8 mouse cellular contexts compared by ENCODE assay signal in genomic region chr10:26890269-26890955, GRCm38 (mm10).
DNase-seq lines count a peak whose midpoint lies in the region; ATAC-seq and TF ChIP-seq lines count a peak whose summit lies in the region.

No protein-coding gene starts in this region.

- TF ChIP-seq CTCF in CH12.LX (conservative IDR thresholded peaks at IDR 0.05 in 1 of 2, IDR thresholded peaks at IDR 0.05 in 1 of 2; ENCODE audit: low read depth in 2 of 2, low read length in 2 of 2), result peak; percentile 72 to 96
- TF ChIP-seq CTCF in kidney, postnatal 0 days (IDR thresholded peaks at IDR 0.05; ENCODE audit: low read depth), result peak; percentile 92
- TF ChIP-seq CTCF in lung, adult 2 months (IDR thresholded peaks at IDR 0.05; ENCODE audit: insufficient read depth, low read length), result peak; percentile 69

- peak; percentile 97 for TF ChIP-seq RAD21 in CH12.LX (IDR thresholded peaks at IDR 0.05; ENCODE audit: low read depth, low read length)

- peak; percentile 56; the same call in 1 of the 2 replicates for ATAC-seq in embryonic facial prominence, embryonic 13.5 days (ENCODE audit: insufficient number of reproducible peaks, insufficient read depth, low FRiP score, low TSS enrichment, low read depth)
- ATAC-seq in heart, embryonic 16.5 days (replicated peaks; ENCODE audit: extremely low read depth, insufficient read depth, low FRiP score), result peak; percentile 45; the same call in 1 of the 2 replicates
- peak; percentile 66; the same call in 1 of the 2 replicates for ATAC-seq in kidney, postnatal 0 days (replicated peaks; ENCODE audit: low FRiP score, low read depth)
- peak; percentile 93 for ATAC-seq in neutrophil, adult 5-6 weeks (ENCODE audit: extremely low read depth, insufficient number of reproducible peaks, low FRiP score, poor library complexity, severe bottlenecking)

- no peaks in the 10 kb centered on the region for H3K79me2 ChIP-seq in CH12.LX (replicated peaks; ENCODE audit: control insufficient read depth, extremely low read depth, insufficient read depth, poor library complexity, severe bottlenecking)

- in situ Hi-C loops in CH12.LX (cut with MboI; ENCODE audit: low pct_ligation_motif_present, low pct_unique_long_range_greater_than_20kb, low sequenced_read_pairs), result loop anchor here (10.0 to 25.0 kb wide), 3 partner anchors 176 to 528 kb away; no protein-coding TSS in a partner anchor

- no peak for TF ChIP-seq POLR2A in CH12.LX (IDR thresholded peaks at IDR 0.05; ENCODE audit: low read depth, low read length)
- no peak for TF ChIP-seq POLR2A in lung, adult 2 months (IDR thresholded peaks at IDR 0.05; ENCODE audit: borderline replicate concordance, extremely low read depth, low read depth, low read length)

- H3K4me1 ChIP-seq in CH12.LX (ENCODE audit: control insufficient read depth in 1 of 2, insufficient read depth in 2 of 2), result peaks cover 2 to 4% of the 10 kb centered on the region in 2 experiments; a peak in 3 of 4 replicates
- no peaks in the 10 kb centered on the region for H3K4me1 ChIP-seq in embryonic facial prominence, embryonic 13.5 days
- no peaks in the 10 kb centered on the region for H3K4me1 ChIP-seq in heart, embryonic 16.5 days (ENCODE audit: control insufficient read depth, insufficient read depth, low read length)
- no peaks in the 10 kb centered on the region for H3K4me1 ChIP-seq in kidney, postnatal 0 days (replicated peaks; ENCODE audit: insufficient read depth, low read length)
- H3K4me1 ChIP-seq in lung, adult 2 months (ENCODE audit: control insufficient read depth, insufficient read depth, low read length), result no peaks in the 10 kb centered on the region

- TF ChIP-seq EP300 in CH12.LX (IDR thresholded peaks at IDR 0.05; ENCODE audit: low read length), result no peak

- H3K36me3 ChIP-seq in CH12.LX (replicated peaks in 1 of 2; ENCODE audit: control insufficient read depth in 1 of 2, insufficient read depth in 1 of 2, low read length in 1 of 2), result no peaks in the 10 kb centered on the region
- H3K36me3 ChIP-seq in embryonic facial prominence, embryonic 13.5 days, result no peaks in the 10 kb centered on the region
- H3K36me3 ChIP-seq in heart, embryonic 16.5 days (ENCODE audit: control insufficient read depth, insufficient read depth), result peaks cover 6% of the 10 kb centered on the region
- H3K36me3 ChIP-seq in kidney, postnatal 0 days (ENCODE audit: insufficient read depth, low read length), result 0 out of 2 replicates have a peak, but pooled peaks cover 6% of the 10 kb centered on the region

- no peaks in the 10 kb centered on the region for H3K9me3 ChIP-seq in CH12.LX (replicated peaks; ENCODE audit: low read length)
- H3K9me3 ChIP-seq in embryonic facial prominence, embryonic 13.5 days, result no peaks in the 10 kb centered on the region
- no peaks in the 10 kb centered on the region for H3K9me3 ChIP-seq in heart, embryonic 16.5 days (replicated peaks; ENCODE audit: control insufficient read depth, low read length)
- H3K9me3 ChIP-seq in kidney, postnatal 0 days (replicated peaks; ENCODE audit: low read length), result no peaks in the 10 kb centered on the region

- peak overlapping the region in 1 of 3 experiments; percentile 29 for H3K4me3 ChIP-seq in CH12.LX (replicated peaks in 1 of 3; ENCODE audit: low read depth in 2 of 3, low read length in 2 of 3, poor library complexity in 1 of 3)
- H3K4me3 ChIP-seq in embryonic facial prominence, embryonic 13.5 days, result no peak overlapping the region
- H3K4me3 ChIP-seq in heart, embryonic 16.5 days (ENCODE audit: low read length), result no peak overlapping the region
- no peak overlapping the region for H3K4me3 ChIP-seq in kidney, postnatal 0 days (replicated peaks; ENCODE audit: low read depth, low read length)
- no peak overlapping the region for H3K4me3 ChIP-seq in lung, adult 2 months (replicated peaks; ENCODE audit: extremely low read depth, low read depth, low read length)

- no peak overlapping the region for H3K9ac ChIP-seq in CH12.LX (ENCODE audit: insufficient read depth, low read depth)
- H3K9ac ChIP-seq in embryonic facial prominence, embryonic 13.5 days, result no peak overlapping the region
- H3K9ac ChIP-seq in heart, embryonic 16.5 days (ENCODE audit: low read length), result no peak overlapping the region
- no peak overlapping the region for H3K9ac ChIP-seq in kidney, postnatal 0 days (ENCODE audit: low read depth, low read length)

- no peak overlapping the region for H3K27ac ChIP-seq in CH12.LX (ENCODE audit: insufficient read depth, low read depth)
- no peak overlapping the region for H3K27ac ChIP-seq in embryonic facial prominence, embryonic 13.5 days
- H3K27ac ChIP-seq in heart, embryonic 16.5 days (ENCODE audit: low read length), result no peak overlapping the region
- no peak overlapping the region for H3K27ac ChIP-seq in kidney, postnatal 0 days

- WGBS in embryonic facial prominence, embryonic 13.5 days, result 3% methylated on average over 4 of the region's 4 CpGs
- 7% methylated on average over 4 of the region's 4 CpGs for WGBS in heart, embryonic 16.5 days
- 6% methylated on average over 4 of the region's 4 CpGs for WGBS in kidney, postnatal 0 days
- WGBS in lung, adult 2 months, result 4% methylated on average over 4 of the region's 4 CpGs

- dilution Hi-C loops in CH12.LX (cut with MboI; ENCODE audit: extremely low pct_ligation_motif_present, extremely low pct_unique_long_range_greater_than_20kb, low sequenced_read_pairs), result no loop called here

- H3K4me2 ChIP-seq in CH12.LX (ENCODE audit: insufficient read depth, low read depth, poor library complexity, severe bottlenecking), result no peak overlapping the region; the same call in 1 of the 2 replicates
- H3K4me2 ChIP-seq in embryonic facial prominence, embryonic 13.5 days, result no peak overlapping the region
- no peak overlapping the region for H3K4me2 ChIP-seq in heart, embryonic 16.5 days (ENCODE audit: low read depth, low read length)
- H3K4me2 ChIP-seq in kidney, postnatal 0 days (ENCODE audit: low read length), result no peak overlapping the region

- peak; percentile 70 for DNase-seq in CH12.LX (ENCODE audit: extremely low read depth)
- peak; percentile 74 for DNase-seq in adrenal gland, postnatal 14 days
- peak; percentile 89 for DNase-seq in kidney, postnatal 0 days (ENCODE audit: low spot score)
- peak; percentile 50 for DNase-seq in lung, adult 2 months
- DNase-seq in thymus, postnatal 0 days (ENCODE audit: low spot score), result peak; percentile 76

- no peaks in the 10 kb centered on the region for H3K27me3 ChIP-seq in CH12.LX (replicated peaks)
- no peaks in the 10 kb centered on the region for H3K27me3 ChIP-seq in embryonic facial prominence, embryonic 13.5 days
- no peaks in the 10 kb centered on the region for H3K27me3 ChIP-seq in heart, embryonic 16.5 days (ENCODE audit: control insufficient read depth, insufficient read depth, low read length)
- no peaks in the 10 kb centered on the region for H3K27me3 ChIP-seq in kidney, postnatal 0 days (ENCODE audit: insufficient read depth, low read length)

TF ChIP-seq in CH12.LX, 34 proteins besides CTCF, POLR2A, EP300 and RAD21:
- TF ChIP-seq SIN3A (IDR thresholded peaks at IDR 0.05; ENCODE audit: low read length) (no peak), USF1 (IDR thresholded peaks at IDR 0.05; ENCODE audit: low read depth, low read length) (no peak), MAFK (IDR thresholded peaks at IDR 0.05; ENCODE audit: insufficient replicate concordance, low read length) (no peak), ZC3H11A (IDR thresholded peaks at IDR 0.05; ENCODE audit: low read depth, low read length) (peak; percentile 86), RCOR1 (conservative IDR thresholded peaks at IDR 0.05; ENCODE audit: low read depth, low read length) (no peak), PAX5 (IDR thresholded peaks at IDR 0.05; ENCODE audit: low read length) (no peak), GABPA (IDR thresholded peaks at IDR 0.05; ENCODE audit: insufficient replicate concordance, low read depth, low read length) (no peak), USF2 (conservative IDR thresholded peaks at IDR 0.05; ENCODE audit: low read depth, low read length) (no peak), UBTF (IDR thresholded peaks at IDR 0.05; ENCODE audit: low read depth, low read length) (no peak), ZNF384 (IDR thresholded peaks at IDR 0.05; ENCODE audit: low read depth, low read length) (peak; percentile 84), SMC3 (IDR thresholded peaks at IDR 0.05; ENCODE audit: low read depth, low read length) (peak; percentile 94), TCF12 (IDR thresholded peaks at IDR 0.05; ENCODE audit: low read depth, low read length) (no peak)
